Mouse (Mus musculus) ovary, postnatal 14 days (tissue): ENCODE measurements around the gene Anapc11.
"Not testable (repeated sequence)": the region's sequence is repeated elsewhere in the genome, so short reads cannot be mapped to it uniquely, and the experiment has no call there.

Source experiments
- DNase-seq: peaks from one replicate; pipeline ENCODE4 v3.0.0; 2022; ENCODE audit warnings: low spot score

Anapc11 gene

DNA sequence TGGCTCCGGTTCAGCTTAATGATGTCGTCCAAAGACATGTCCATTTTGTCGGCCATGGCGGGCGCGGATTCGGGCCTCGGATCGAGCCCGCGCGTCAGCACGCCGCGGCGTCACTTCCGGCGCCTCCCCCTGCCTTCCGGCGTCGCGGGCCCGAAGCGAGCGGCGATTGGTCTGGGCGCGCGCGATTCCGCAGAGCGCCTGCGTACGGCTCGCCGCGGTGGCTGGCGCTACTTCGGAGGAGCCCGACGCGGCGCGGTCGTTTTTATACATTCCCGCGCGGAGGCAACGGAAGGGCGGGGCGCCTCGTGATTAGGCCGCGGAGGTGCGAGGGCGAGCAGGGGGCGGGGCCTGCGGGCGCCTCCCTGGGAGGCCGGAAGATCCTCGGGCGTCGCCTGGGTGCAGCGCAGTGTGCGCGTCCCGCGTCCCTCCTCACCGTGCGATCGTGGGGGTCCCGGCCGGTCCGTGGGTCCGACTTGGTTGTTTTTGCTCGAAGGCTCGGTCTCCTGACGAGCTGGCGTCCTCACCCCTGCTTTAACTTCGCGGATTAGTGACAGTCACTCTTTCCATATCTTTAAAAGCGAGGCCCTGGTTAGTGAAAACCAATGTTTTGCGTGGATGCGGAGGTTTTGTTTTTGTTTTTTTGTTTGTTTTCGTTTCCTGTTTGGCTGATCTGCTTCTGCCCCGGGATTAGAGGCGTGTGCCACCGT, at the start of gene Anapc11, which contains the start of gene Alyref:
Gene Anapc11, plus strand, starts transcription at position 139 of the 707 bp plus-strand sequence.
Gene Alyref, minus strand, starts transcription at position 83 of the 707 bp plus-strand sequence.
- peak; percentile 90 for DNase-seq

DNA sequence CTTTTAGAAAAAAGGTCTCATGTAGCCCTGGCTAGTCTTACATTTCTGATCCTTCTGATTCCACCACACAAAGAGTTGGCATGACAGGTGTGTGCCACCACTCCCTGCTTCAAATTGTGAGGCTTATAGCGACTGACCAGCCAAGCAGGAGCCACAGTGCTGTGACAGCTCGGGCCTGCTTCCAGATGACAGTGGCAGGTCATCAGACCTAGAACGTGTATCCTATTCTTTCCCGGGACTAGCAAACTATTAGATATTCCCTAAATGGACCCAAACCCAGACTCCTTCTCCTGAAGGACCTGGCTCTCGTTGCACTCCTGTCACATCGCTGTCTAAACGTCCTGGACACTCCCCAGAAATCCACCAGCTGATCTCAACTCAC, 49.4 kb upstream of the Anapc11 start:
- DNase-seq: no peak

DNA sequence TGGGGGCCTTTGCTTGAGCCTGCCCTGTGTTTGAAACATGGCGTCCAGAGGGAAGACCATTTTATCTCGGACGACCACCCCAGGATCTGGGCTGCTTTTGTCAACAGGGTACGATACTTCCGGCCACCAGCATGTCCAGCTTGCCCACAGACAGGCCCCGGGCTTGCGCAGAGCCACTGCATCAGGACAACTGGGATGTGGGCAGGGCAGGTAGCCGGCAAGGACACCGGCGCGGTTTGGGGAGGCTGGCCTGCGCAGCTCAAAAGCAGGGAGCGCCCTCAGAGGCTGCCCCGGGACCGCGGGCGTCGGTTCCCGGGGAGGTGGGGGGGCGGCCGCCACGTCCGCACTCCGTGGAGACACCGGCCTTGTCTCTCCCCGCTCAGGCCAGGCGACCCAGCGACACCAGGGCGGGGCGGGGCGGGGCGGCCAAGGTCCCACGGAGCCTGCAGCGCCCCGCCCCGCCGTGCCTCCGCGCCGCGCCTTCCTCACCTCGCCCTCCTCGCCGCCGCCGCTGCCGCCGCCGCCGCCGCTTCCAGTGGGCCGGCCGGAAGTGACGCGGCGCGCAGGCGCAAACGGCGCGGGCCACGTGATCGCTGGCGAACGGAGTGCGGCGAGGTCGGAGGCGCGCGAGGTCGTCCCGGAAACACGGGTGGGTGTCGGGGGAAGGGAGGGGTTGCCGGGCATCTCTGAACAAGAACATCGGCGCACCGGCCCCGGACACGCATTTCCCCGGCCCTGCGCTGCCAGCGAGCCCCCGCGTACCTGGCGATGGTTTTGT, 48.9 kb upstream of the Anapc11 start, which contains the start of gene Mcrip1:
Gene Mcrip1, minus strand, starts transcription at position 560 of the 778 bp plus-strand sequence.
- peak; percentile 91 for DNase-seq

DNA sequence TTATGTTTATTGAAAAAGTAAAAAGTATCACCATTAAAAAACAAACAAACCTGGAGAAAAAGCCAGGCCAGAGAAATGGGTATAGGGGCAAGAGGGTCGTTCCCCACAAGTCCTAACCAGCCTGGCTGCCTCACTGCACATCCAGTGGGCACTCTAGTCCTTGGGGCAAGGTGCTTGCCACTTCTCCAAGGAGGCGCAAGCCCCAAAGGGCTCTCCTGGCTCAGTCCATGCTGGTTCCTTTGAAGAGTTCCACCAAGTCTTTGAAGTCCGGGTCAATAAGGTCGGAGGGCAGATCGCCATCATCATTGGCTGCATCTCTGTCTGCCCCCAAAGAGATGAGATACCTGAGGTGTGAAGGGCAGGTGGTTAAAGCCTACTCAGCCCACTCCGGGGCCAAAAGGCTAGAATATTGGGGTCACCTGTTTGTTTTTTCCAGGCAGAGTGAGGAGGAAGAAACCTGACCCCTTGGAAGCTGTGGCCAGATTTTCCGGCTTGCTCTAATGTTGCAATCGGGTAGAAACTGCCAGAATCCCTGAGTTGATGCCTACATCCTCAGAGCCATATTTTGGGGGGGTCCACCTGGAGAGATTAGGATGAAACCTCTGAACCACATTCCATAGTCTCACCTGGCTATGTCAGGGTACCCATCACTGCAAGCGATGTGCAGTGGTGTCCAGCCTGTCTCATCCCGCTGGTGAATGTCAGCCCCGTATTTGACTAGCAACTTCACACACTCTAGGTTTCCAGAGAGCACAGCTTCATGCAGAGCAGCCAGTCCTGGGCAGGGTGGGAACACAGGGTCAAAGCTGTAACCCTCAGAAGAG, 48.0 kb upstream of the Anapc11 start:
- no peak for DNase-seq

DNA sequence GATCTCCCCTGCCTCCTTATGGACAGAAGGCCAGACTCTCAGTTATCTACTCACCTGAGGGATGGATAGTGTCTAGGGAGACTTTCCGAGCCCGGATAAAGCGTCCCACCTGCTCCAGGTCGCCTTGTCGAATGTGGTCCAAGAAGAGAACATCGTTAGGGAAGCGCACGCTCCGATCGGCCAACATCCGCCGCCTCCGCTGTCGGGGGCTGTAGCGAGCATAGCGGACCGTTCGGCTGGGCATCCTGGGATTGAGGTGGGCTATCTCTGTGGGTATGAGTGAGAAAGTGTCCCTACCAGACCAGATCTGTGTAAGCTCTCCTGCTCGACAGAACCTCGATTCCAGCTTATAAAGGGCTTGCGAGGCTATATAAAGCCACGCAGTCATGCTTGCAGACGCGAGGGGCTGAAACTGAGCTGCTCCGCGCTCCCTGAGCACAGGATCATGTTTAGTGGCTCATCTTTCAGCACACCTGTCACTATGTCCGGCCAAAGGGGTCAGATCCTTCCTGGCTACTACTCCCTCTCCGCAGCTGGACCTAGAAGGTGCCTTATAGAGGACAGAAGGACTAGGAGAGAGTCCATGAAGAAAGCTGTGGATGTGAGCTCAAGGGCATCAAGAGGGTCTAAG, 47.3 kb upstream of the Anapc11 start, which contains the start of gene Ppp1r27:
Gene Ppp1r27, minus strand, starts transcription at position 323 of the 631 bp plus-strand sequence.
- DNase-seq: no peak

DNA sequence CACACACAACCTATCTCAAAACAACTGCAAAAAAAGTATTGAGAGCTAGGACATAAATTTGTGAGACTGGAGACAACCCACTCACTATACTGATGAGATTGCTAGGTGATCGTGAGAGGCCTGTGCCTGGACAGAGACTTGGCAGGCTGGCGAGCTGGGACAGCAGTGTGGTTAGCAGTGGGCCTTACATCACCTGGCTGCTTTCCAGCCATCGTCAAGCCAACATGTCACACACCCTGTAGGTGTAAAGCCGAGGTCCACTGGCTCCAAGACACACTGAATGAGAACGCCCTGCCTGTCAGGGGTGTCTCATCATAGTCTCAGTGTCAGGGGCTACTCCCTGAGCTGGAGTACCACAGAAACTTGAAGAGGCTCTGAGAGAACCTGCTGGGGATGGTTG, 45.5 kb upstream of the Anapc11 start:
- DNase-seq: no peak

DNA sequence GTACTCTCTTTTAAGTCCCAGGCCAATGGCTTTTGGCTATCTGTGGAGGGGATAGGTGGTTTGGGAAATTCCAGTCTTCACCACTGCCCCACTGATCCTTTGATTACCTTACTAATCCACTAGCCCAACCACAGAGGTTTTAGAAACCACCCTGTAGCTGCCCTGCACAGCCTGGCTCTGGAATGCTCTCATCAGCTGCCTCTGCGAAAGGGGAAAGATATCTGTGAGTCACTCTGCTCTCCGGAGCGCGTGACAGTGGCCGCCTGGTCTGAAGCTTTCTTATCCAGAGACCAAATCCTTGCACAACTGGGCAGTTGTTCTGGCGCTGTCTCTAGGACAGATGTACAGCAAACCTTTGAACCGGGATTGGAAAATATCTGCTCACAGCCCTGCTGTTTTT, 43.4 kb upstream of the Anapc11 start:
- no peak for DNase-seq

DNA sequence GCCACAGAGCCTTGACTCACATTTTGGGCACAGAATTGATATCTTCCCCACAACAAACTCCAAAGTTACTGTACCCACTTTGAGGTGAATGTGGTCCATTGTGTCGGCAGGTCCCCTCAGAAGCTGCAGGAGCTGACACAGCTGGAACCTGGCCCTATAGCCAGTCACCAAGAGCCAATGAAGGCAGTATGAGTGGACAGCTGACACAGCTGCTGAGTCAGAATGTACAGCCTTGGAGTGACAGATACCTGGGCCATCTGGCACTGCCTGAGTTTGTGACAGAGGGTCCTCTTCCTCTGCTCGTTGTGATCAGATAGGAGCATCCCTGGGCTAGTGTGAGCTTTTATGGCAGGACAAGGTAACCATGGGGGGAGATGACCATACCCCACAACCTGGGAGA, 43.0 kb upstream of the Anapc11 start:
- no peak for DNase-seq

DNA sequence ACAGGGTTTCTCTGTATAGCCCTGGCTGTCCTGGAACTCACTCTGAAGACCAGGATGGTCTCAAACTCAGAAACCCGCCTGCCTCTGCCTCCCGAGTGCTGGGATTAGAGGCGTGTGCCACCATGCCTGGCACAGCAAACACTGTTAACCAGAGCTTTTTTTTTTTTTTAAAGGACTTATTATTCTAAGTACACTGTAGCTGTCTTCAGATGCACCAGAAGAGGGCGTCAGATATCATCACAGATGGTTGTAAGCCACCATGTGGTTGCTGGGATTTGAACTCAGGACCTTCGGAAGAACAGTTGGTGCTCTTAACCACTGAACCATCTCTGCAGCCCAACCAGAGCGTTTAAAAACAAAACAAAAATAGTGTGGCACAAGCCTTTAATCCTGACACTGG, 39.4 kb upstream of the Anapc11 start:
- not testable (repeated sequence) for DNase-seq

DNA sequence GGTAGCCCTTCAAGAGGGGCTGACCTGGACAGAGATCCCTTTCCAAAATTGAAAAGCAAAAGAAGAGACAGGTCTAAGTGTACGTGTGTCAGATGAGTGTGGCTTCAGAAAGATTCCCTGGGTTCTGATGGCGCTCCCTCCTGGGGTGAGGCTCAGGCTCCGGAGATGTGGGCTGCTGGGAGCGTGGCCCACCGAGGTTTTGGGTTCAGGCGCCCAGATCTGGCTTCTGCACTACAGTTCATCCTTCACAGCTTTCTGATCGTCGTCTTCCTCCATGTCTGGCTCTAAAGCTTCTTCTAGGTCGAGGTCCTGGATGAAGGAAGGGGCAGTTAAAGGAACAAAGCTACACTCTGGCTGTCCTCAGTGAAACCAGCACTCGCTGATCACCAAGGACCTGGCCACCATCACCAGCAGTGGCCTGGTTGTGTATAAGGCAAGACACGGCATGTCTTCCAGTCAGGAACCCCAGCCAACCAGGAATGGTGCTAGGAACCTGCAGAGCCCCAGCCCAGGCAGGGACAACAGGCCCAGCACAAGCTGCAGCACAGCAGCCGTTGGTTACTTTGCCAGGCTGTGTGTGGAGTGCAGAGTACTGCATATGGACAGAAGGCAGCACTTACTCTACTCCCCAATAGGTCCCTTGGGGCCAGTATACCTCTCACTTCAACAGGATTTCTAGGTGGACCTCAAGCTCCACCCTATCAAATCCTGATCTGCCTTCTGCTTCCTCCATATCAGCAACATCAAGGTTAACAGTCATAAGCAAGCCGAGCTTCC, 37.1 kb upstream of the Anapc11 start:
- DNase-seq: no peak

DNA sequence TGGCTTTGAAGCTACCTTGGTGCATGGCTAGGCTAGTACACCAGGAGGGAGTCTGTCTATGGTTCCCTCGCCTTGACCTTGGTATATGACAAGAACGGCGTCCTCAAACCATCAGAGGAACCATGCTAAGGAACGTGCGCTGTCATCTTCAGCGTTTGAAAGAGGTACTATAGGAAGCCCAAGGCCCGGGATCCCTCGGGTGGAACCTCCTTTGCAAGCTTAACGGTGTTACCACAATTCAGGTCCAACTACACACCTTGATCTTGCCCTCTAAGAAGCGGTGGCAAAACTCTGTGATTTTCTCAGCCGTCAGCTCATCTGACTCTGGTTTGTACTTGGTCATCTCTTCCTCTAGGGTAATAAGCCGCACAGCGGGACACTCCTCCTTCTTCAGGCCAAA, 35.3 kb upstream of the Anapc11 start:
- no peak for DNase-seq

DNA sequence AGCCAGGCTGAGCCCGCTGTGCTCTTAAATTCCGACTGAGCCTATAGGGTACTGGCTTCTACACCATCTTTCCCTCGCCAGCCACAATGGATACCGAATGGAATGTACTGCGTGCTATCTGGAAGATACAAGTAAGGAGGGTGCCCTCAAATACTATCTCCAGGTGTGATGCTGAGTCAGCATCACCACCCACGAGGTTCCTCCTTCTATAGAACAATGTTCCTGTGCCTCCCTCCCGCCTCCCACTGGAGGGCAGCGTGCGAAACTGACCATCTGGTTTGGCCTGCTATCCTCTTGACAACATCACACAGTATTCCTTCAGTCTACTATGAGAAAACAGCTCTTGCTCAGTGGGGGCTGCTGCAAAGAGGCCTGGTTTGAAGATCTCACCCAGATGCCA, 33.1 kb upstream of the Anapc11 start:
- no peak for DNase-seq

DNA sequence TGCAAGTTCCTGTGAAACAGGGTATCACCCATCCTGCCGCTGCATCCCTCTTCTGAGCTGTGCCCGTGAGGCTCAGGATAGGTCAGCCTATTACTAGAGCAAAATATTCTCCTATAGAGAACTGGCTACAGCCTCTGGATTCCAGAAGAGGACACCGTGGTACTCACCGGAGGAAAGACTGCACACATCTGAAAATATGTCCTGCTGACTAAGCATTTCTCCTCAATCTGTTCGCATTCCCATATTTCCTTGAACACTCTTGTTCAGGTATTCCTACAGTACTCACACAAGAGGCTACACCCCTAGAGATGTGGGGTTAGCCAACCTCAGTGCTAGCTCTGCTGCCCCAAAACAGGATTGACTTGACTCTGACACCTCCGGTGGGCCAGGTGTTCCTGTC, 29.9 kb upstream of the Anapc11 start:
- no peak for DNase-seq

DNA sequence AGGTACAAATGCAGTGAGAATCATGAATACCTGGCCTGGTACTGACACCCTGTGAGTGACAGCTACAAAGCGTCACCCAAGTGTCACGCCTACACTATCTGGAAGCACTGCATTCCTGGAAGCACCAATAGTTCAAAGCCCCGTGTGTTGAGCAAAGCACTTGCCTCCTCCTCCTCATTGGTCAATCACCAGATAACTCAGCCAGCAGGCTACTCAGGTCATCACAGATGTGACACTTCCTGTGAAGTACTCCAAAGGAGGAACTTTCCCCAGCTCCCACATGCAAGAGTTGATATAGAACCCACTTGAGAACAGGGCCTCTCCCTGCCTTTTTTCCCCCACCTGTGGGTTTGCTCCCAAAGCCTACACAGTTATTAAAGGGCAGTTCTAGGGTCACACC, 27.1 kb upstream of the Anapc11 start:
- no peak for DNase-seq

DNA sequence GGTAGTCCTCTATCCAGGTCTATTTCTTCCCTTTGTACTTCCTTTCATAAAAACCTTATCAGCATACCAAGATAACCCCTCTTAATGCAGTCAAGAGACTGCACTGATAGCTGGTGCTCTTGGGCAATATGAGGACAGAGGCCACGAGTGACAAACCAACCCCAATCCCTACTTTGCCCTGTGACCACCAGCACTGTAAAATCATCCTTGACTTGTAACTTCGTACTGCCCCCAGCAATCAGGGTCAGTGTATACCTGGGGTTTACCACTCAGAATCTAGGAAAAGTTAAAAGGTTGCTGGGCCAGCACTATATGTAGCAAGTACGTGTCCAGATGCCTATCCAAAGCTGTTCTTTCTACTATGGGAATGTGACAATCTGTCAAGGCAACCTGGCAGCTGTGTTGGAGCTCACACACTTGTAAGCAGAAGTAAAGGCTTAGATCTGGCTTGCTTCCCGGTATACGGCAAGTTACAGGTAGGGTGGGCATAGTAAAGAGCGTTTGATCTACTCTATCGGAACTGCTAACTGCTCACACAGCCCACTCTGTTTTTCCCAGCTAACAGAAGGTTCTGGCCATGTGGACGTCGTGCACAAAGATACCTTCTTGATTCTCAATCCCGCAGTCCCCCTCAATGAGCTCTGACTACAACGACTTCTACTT, 26.3 kb upstream of the Anapc11 start:
- DNase-seq: no peak

DNA sequence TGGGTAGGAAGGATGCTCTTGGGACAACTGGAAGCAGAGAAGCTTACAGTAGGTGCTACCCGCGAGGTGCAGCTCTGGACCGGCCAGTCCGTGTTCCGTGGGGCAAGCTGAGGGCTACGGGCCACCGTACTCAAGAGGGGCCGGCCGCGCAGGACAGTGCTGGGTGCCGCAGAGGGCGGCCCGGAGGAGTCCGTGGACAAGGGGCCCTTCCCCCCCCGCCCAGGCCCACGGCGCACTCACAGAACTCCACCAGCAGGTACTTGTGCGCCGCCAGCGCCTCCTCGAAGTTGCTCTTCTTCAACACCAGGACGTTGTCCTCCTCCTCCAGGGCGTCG, 25.8 kb upstream of the Anapc11 start:
- no peak for DNase-seq

DNA sequence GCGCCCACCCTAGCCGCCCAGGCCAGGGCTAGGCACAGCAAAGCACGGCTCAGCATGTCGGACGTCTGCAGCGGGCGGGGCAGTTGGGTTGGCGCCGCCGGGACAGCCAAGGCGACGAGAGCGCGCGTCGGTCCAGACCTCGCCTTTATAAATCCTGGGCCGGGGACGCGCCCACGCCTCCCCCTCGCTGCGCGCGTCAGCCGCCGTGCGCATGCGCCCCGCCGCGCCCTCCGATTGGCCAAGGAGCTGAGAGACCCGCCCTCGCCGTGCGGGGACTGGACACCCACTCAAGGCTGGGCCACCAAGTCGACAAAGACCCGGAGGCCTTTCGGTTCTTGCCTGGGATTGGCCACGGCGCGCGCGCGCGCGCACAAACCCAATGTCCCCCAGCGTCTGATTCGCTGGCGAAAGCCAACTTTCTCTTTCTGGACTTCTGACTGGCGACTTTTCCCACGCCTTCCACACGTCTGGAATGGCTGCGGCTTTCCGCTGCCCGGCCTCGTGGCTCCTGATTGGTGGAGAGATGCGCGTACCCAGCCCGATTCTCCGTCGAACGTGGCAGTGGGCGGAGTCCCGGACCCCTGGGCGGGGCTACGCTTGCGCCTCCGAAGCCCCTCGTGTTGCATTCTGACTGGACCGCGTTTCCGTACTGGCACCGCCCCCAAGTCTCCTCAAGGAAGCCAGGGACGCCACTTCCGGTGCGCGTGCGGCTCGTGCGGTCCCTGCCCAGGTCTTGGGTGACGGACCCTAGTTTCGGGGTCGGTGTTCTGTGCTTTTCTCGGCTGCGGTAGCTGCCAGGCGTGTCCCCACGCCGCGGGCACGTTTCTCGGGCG, 25.3 kb upstream of the Anapc11 start, which contains the start of gene P4hb:
Gene P4hb, minus strand, starts transcription at position 502 of the 833 bp plus-strand sequence.
- DNase-seq: peak; percentile 99

DNA sequence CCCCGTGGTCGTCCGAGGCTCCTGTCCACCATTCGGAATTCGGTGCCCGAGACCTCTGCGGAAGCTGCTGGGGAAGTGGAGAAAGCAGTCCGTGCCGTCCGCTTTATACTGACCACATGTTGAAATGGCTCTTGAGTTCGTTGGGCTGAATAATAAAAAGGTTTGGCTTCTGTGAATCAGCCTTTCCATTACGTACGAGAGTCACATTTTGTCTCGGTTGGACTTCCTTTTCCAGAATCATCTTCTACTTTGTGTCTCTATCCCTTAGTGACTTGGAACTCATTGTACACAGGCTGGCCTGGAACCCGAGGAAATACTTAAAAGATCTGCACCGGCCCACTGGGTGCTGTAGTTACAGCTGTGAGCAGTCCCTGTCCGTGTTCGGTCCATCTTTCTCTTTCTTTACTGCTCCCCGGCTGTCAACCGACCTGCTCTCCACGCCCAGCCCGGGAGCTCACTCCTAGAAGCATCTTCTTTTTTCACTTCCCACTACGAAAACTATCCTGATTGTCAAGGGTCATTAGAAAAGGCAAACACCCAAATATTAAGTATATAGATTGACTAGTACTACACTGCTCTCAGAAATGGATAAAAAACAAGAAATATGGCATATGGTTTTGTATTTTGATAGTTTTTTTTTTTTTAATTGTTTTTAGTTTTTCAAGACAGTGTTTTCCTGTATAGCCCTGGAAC, 24.5 kb upstream of the Anapc11 start:
- no peak for DNase-seq

DNA sequence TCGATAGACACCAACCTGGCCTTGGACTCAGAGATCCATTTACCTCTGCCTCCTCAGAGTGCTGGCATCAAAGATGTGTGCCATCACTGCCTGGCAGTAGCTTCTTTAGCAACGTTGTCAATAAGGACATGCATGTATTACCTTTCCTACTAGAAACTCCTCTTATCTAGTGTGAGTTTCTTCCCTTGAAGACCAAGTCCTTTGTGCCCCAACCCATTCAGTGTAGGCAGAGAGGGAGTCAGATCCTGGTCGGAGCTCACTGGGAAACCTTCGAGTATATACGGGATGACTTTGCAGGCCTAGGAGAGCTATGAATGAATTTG, 24.0 kb upstream of the Anapc11 start:
- no peak for DNase-seq
